Mouse (Mus musculus): ENCODE results near the gene Pcbd2. TPM values are rescaled to one million over a fixed set of nuclear protein-coding genes. Genes with fewer than 3 reads are reported as not detected.

Pcbd2 gene
- polyA plus RNA-seq, 1 experiment, result 8.4 TPM

DNA sequence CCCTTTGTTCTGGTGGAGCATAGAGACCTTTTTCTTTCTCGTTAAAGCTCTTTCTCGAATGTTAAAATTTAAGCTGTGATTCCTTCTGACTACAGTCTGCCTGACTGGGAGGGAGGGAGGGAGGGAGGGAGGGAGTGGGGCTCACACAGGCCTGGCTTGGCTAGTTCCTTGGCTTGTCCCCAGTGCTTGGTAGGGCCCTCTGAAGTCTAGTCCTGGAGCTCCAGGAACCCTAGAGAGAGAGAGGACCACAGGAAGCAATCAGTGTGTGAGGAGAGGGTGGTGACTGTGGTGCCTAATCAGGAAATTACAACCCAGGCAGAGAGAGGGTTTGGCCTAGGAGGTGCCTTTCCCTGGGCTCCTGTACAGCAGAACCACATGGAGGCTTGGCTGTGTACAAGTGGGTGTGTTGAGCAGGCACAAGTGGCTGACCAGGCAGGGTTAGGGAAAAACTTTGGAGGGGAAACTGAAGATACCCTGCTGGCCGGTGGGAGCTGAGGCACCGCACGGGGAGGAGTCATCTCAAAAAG lies 86.4 kb downstream of the Pcbd2 start:
- Histone ChIP-seq H3K27me3 (ENCODE audit: control insufficient read depth) (no peaks in the 10 kb centered on the region; the same call in 1 of the 2 replicates), H3K4me1 (ENCODE audit: control insufficient read depth) (no peaks in the 10 kb centered on the region), H3K9me3 (ENCODE audit: control insufficient read depth, low read length) (no peaks in the 10 kb centered on the region), H3K36me3 (ENCODE audit: control insufficient read depth) (no peaks in the 10 kb centered on the region), H3K4me3 (replicated peaks) (no peak overlapping the region)
- TF ChIP-seq GATA1 (IDR thresholded peaks at IDR 0.05; ENCODE audit: low read length) (no peak), TAL1 (IDR thresholded peaks at IDR 0.05; ENCODE audit: low read length) (no peak)

DNA sequence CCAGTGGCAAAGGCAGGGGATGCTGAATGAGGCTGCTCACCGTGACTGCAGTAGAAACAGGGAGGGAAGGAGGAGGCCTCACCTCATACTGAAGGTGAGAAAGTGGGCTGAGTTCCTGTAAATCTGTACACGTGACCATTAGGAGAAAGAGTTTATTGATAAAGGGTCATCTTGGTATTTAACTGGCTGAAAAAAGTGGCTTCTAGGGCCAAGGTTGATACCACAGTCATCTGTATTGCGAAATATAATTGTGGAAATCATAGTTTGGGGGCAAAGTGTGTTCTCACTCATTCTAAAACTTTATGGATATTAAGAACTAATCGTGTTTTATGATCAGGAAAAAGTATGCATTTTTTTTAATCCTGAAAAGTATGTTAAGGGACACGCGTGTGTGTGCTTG lies 87.7 kb downstream of the Pcbd2 start:
- Histone ChIP-seq H3K9me3 (ENCODE audit: control insufficient read depth, low read length) (no peaks in the 10 kb centered on the region), H3K4me3 (replicated peaks) (no peak overlapping the region), H3K27me3 (ENCODE audit: control insufficient read depth) (no peaks in the 10 kb centered on the region; the same call in 1 of the 2 replicates), H3K4me1 (ENCODE audit: control insufficient read depth) (no peaks in the 10 kb centered on the region), H3K36me3 (ENCODE audit: control insufficient read depth) (no peaks in the 10 kb centered on the region)
- TF ChIP-seq TAL1 (IDR thresholded peaks at IDR 0.05; ENCODE audit: low read length) (no peak), GATA1 (IDR thresholded peaks at IDR 0.05; ENCODE audit: low read length) (no peak)

DNA sequence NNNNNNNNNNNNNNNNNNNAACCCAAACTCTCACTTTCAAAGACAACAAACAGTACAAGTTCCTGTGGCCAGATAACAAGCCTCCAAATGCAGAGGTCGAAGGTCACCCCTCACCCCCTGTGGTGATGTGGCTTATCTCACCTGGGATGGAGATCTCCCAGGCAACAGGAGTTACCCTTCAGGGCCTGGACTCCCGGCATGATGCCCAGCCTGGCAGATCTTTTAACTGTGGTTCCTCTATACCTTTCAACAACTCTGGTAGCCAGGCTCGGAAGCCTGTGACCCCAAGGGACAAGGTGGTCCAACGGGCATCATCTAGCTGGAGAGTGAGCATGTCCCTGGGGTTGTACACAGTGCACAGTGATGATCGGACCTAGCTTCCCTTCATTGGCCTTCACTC lies 95.3 kb downstream of the Pcbd2 start:
- Histone ChIP-seq H3K4me3 (replicated peaks) (no peak overlapping the region), H3K9me3 (ENCODE audit: control insufficient read depth, low read length) (no peaks in the 10 kb centered on the region; the same call in 1 of the 2 replicates), H3K4me1 (ENCODE audit: control insufficient read depth) (no peaks in the 10 kb centered on the region), H3K27me3 (ENCODE audit: control insufficient read depth) (peaks cover 52% of the 10 kb centered on the region), H3K36me3 (ENCODE audit: control insufficient read depth) (no peaks in the 10 kb centered on the region)
- TF ChIP-seq TAL1 (IDR thresholded peaks at IDR 0.05; ENCODE audit: low read length) (no peak), GATA1 (IDR thresholded peaks at IDR 0.05; ENCODE audit: low read length) (no peak)

DNA sequence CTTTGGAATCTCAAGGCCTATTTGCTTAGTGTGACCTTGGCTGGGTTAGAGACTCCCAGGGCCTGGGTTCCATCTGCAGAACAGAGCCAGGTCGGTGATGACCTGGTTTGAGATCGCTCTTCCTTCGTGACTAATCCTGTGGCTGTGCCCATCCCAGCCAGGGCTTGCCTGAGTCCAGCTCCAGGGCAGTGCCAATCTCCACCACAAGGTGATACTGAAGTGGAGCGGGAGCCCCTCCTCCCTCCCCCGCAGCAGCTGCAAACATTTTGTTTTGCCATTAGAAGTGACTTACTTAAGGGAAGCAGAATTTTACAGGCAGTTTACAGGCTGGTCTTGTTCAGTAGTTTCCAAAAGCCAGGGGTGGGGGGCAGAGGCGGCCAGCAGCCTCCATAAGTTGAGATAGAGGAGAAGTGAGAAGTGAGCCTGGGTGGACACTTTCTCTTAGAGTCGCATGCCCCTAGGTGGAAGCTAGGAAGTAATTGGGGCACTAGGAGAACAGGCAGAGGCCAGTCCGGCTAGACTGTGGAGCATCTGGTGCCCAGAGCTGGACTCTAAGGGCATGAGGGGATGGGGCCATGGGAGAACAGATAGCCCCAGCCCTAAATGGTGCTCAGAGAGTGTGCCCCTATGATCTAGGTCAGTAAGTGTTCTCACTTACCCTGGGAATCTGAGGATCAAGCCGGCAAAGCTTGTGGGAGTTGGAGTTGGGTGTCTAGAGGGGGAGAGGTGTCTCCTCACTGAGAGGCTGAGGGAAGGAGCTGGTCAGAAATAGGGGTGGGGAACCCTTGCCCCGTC lies 97.2 kb downstream of the Pcbd2 start:
- H3K4me3 ChIP-seq (replicated peaks), result no peak overlapping the region
- H3K4me1 ChIP-seq (ENCODE audit: control insufficient read depth), result no peaks in the 10 kb centered on the region
- H3K36me3 ChIP-seq (ENCODE audit: control insufficient read depth), result no peaks in the 10 kb centered on the region
- H3K27me3 ChIP-seq (ENCODE audit: control insufficient read depth), result peaks cover 71% of the 10 kb centered on the region
- peaks cover 2% of the 10 kb centered on the region; the same call in 1 of the 2 replicates for H3K9me3 ChIP-seq (ENCODE audit: control insufficient read depth, low read length)
- no peak for TF ChIP-seq GATA1 (IDR thresholded peaks at IDR 0.05; ENCODE audit: low read length)
- no peak for TF ChIP-seq TAL1 (IDR thresholded peaks at IDR 0.05; ENCODE audit: low read length)

DNA sequence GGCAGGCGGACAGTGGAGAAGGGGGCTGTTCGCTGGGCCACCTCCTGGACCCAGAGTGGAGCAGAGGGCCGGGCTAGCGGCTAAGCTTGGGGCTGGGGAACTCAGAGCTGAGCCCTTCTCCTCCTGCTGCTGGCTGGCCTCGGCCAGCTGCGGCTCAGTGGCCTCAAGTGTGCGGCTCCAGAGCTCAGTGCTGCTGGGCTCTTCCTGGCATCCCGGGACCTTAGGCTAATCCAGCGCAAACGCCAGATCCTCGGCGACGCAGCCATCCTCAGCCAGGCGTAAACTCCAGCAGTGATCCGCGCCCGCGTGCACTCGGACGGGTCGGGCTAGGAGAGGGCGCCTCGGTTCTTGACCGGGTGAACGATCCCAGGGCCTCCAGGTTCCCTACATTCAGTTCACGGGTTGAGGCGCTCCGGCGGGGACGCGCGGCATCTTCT lies 98.1 kb downstream of the Pcbd2 start:
- no peaks in the 10 kb centered on the region for H3K36me3 ChIP-seq (ENCODE audit: control insufficient read depth)
- peaks cover 2% of the 10 kb centered on the region; the same call in 1 of the 2 replicates for H3K9me3 ChIP-seq (ENCODE audit: control insufficient read depth, low read length)
- H3K4me3 ChIP-seq (replicated peaks), result no peak overlapping the region
- peaks cover 80% of the 10 kb centered on the region for H3K27me3 ChIP-seq (ENCODE audit: control insufficient read depth)
- no peaks in the 10 kb centered on the region for H3K4me1 ChIP-seq (ENCODE audit: control insufficient read depth)
- no peak for TF ChIP-seq GATA1 (IDR thresholded peaks at IDR 0.05; ENCODE audit: low read length)
- no peak for TF ChIP-seq TAL1 (IDR thresholded peaks at IDR 0.05; ENCODE audit: low read length)

DNA sequence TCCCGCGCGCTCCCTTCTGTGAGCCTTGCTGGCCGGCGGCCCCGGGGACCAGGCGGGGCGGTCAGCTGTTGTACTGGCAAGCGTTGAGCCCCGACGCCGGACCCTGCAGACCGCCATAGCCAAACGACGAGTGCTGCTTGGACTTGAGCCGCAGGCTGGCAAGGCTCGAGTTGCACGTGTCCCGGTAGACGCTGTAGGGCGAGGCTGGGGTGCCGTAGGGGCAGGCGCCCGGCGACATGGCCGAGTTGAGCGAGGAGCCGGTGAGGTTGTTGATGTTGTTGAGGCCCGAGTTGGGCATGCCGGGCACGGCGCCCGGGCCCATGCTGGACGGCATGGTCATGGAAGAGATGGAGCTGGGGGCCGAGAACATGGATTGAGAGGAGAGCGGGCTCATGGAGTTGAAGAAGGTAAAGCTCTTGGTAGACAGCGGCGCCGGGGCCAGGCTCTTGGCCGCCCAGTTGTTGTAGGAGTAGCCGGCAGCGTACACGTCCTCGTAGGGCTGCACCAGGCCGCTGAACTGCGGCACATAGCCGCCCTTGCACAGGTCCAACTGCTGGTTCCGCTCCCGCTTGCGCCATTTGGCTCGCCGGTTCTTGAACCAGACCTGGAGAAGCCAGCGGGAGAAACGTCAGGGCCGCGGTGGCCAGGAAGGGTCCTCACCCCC lies 99.0 kb downstream of the Pcbd2 start:
- H3K4me3 ChIP-seq (replicated peaks), result no peak overlapping the region
- H3K36me3 ChIP-seq (ENCODE audit: control insufficient read depth), result no peaks in the 10 kb centered on the region
- H3K4me1 ChIP-seq (ENCODE audit: control insufficient read depth), result no peaks in the 10 kb centered on the region
- H3K27me3 ChIP-seq (ENCODE audit: control insufficient read depth), result peaks cover 89% of the 10 kb centered on the region
- no peak for TF ChIP-seq TAL1 (IDR thresholded peaks at IDR 0.05; ENCODE audit: low read length)
- TF ChIP-seq GATA1 (IDR thresholded peaks at IDR 0.05; ENCODE audit: low read length), result no peak
- H3K9me3 ChIP-seq (ENCODE audit: control insufficient read depth, low read length), result peaks cover 2% of the 10 kb centered on the region; the same call in 1 of the 2 replicates

Other genes with a start within 250 kb of the Pcbd2 start
- 0.05 and 0.06 TPM in 2 replicates for gene Dbn1, start 239.3 kb upstream of the Pcbd2 start, polyA plus RNA-seq (2012)
- 1.9 and 3.0 TPM in 2 replicates for gene Pdlim7, start 213.7 kb upstream of the Pcbd2 start, polyA plus RNA-seq (2012)
- gene Dok3, start 198.1 kb upstream of the Pcbd2 start, polyA plus RNA-seq (2012), result 0.54 and 0.67 TPM in 2 replicates
- gene Ddx41, start 190.7 kb upstream of the Pcbd2 start, polyA plus RNA-seq (2012), result 4.7 and 5.2 TPM in 2 replicates
- gene Fam193b, start 156.2 kb upstream of the Pcbd2 start, polyA plus RNA-seq (2012), result 9.1 and 10.2 TPM in 2 replicates
- gene Tmed9, start 153.6 kb upstream of the Pcbd2 start, polyA plus RNA-seq (2012), result 9.5 and 12.0 TPM in 2 replicates
- gene B4galt7, start 127.5 kb upstream of the Pcbd2 start, polyA plus RNA-seq (2012), result 0.39 and 0.50 TPM in 2 replicates
- 1.9 and 2.3 TPM in 2 replicates for gene Caml, start 104.4 kb upstream of the Pcbd2 start, polyA plus RNA-seq (2012)
- gene Ddx46, start 92.3 kb upstream of the Pcbd2 start, polyA plus RNA-seq (2012), result 1.9 and 2.0 TPM in 2 replicates
- 0.18 and 0.29 TPM in 2 replicates for gene B230219D22Rik, start 34.2 kb upstream of the Pcbd2 start, polyA plus RNA-seq (2012)
- gene Txndc15, start 12.7 kb upstream of the Pcbd2 start, polyA plus RNA-seq (2012), result 0.82 and 0.99 TPM in 2 replicates
- not detected in 2 replicates for gene Catsper3, start 57.2 kb downstream of the Pcbd2 start, polyA plus RNA-seq (2012)
- gene Pitx1, start 108.8 kb downstream of the Pcbd2 start, polyA plus RNA-seq (2012), result 0.02 TPM in 1 of 2 replicates, not detected in the other